Mouse (Mus musculus): ENCODE data around the gene Cpa2. TPM values are rescaled to one million over a fixed set of nuclear protein-coding genes. Genes with fewer than 3 reads are reported as not detected.

Cpa2 gene
- polyA plus RNA-seq (2014; fragmentation: Nextera tagmentation; extraction: Ambion mirVana) = 11.3 and 13.1 TPM in 2 replicates

DNA sequence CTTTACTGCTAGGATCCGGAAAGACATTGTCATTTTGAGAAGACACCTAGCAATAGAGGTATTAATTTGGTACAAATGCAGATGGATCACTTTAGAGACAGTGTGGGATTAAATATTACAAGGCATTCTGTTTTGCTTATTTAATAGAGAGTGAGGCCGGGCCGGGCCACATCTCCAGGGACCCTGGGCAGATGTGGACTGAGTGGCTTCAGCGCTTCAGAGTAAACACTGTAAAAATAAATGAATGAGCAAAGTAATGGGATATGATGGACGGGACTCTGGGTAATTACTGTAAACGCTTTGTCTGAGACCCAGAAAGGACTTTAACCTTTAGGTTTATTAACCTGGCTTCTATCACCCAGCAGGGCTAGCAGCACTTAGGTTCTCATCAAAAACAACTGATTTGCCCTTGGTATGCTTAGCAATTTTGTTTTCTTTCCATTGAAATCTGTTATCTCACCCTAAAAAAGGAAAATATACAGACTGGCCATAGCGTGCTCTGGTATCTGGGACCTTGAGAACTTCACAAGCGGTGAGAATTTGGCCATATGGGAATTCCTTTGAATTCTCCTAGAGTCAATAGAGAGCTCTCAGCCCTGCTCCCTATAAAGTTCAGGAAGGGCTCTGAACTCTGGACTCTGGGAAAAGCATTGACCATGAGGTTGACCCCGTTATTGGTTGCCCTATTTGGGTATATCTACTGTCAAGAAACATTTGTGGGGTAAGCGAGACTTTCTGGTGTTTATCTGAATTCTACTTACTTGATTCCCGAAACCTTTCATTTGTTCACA is at the start of gene Cpa2:
Cpa2 (plus strand) TSS at position 574 of the 791 bp plus-strand sequence.
- no peak for DNase-seq (ENCODE audit: low spot score)
- H3K36me3 ChIP-seq (ENCODE audit: control insufficient read depth, insufficient read depth, low read length) = no peaks in the 10 kb centered on the region
- no peak within 1 kb of the TSS for H3K4me3 ChIP-seq (ENCODE audit: low read depth, low read length)
- H3K9me3 ChIP-seq (ENCODE audit: control insufficient read depth, low read length) = no peaks in the 10 kb centered on the region
- H3K4me1 ChIP-seq (ENCODE audit: control insufficient read depth, insufficient read depth, low read length) = peaks cover 5% of the 10 kb centered on the region; the same call in 1 of the 2 replicates
- H3K9ac ChIP-seq (ENCODE audit: low read length) = no peak within 1 kb of the TSS
- ATAC-seq (ENCODE audit: insufficient read depth, low FRiP score, low TSS enrichment) = no peak
- WGBS = 57% methylated on average over 11 of the region's 11 CpGs
- H3K27ac ChIP-seq (ENCODE audit: low read depth, low read length) = no peak within 1 kb of the TSS; the same call in 1 of the 2 replicates
- H3K27me3 ChIP-seq (ENCODE audit: control insufficient read depth, insufficient read depth, low read length) = no peaks in the 10 kb centered on the region
- H3K4me2 ChIP-seq (ENCODE audit: low read depth) = no peak within 1 kb of the TSS

DNA sequence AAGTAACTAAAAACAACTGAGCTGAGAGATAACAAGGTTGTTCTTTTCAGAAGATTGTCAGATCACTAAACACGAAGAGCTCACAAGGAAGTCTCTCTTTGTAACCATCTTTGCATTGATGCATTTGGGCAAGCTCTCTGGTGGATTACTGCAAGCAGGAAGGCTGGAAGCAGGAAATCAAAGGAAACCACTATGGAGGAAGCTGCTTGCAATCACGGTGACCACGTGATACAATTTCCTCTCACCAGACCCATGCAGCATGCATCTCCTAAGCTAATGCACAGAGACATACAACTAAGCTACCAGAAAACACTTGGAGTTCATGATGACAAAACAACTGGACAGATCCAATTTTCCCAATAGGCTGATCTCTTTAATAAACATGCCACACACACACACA is 42.3 kb upstream of the Cpa2 start:
- Histone ChIP-seq H3K36me3 (ENCODE audit: control insufficient read depth, insufficient read depth, low read length) (peaks cover 6% of the 10 kb centered on the region; the same call in 1 of the 2 replicates), H3K4me2 (ENCODE audit: low read depth) (no peak overlapping the region), H3K27ac (ENCODE audit: low read depth, low read length) (no peak overlapping the region), H3K9me3 (ENCODE audit: control insufficient read depth, low read length) (no peaks in the 10 kb centered on the region), H3K9ac (ENCODE audit: low read length) (no peak overlapping the region), H3K4me3 (ENCODE audit: low read depth, low read length) (no peak overlapping the region), H3K4me1 (ENCODE audit: control insufficient read depth, insufficient read depth, low read length) (no peaks in the 10 kb centered on the region), H3K27me3 (ENCODE audit: control insufficient read depth, insufficient read depth, low read length) (no peaks in the 10 kb centered on the region)
- ATAC-seq (ENCODE audit: insufficient read depth, low FRiP score, low TSS enrichment) = no peak
- DNase-seq (ENCODE audit: low spot score) = no peak
- WGBS = 89% methylated on average over 3 of the region's 3 CpGs

DNA sequence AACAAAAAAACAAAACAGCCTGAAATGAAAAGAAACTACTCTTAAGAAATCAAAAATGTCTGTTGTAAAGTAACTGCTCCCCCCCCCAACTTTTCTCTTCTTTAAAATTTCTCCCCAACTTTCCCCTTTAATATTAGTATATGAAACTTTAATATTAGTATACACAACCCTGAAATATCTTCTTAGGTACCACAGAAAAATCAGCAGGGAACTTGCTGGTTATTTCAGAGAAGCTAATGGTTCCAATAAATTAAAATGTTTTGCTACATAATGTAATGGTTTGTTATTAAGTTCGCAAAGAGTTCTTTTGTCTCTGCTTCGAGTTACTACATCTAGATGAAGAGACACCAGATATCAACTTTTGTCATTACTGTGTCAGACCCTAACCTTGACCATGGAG is 32.6 kb upstream of the Cpa2 start:
- Histone ChIP-seq H3K27ac (ENCODE audit: low read depth, low read length) (peak overlapping the region; percentile 87), H3K9me3 (ENCODE audit: control insufficient read depth, low read length) (no peaks in the 10 kb centered on the region), H3K27me3 (ENCODE audit: control insufficient read depth, insufficient read depth, low read length) (no peaks in the 10 kb centered on the region), H3K36me3 (ENCODE audit: control insufficient read depth, insufficient read depth, low read length) (peaks cover 6% of the 10 kb centered on the region), H3K4me1 (ENCODE audit: control insufficient read depth, insufficient read depth, low read length) (peaks cover 6% of the 10 kb centered on the region), H3K4me3 (ENCODE audit: low read depth, low read length) (peak overlapping the region; percentile 49), H3K9ac (ENCODE audit: low read length) (peak overlapping the region; percentile 73), H3K4me2 (ENCODE audit: low read depth) (peak overlapping the region; percentile 70)
- no peak for ATAC-seq (ENCODE audit: insufficient read depth, low FRiP score, low TSS enrichment)
- WGBS = 5% methylated on average over 2 of the region's 2 CpGs
- DNase-seq (ENCODE audit: low spot score) = no peak

DNA sequence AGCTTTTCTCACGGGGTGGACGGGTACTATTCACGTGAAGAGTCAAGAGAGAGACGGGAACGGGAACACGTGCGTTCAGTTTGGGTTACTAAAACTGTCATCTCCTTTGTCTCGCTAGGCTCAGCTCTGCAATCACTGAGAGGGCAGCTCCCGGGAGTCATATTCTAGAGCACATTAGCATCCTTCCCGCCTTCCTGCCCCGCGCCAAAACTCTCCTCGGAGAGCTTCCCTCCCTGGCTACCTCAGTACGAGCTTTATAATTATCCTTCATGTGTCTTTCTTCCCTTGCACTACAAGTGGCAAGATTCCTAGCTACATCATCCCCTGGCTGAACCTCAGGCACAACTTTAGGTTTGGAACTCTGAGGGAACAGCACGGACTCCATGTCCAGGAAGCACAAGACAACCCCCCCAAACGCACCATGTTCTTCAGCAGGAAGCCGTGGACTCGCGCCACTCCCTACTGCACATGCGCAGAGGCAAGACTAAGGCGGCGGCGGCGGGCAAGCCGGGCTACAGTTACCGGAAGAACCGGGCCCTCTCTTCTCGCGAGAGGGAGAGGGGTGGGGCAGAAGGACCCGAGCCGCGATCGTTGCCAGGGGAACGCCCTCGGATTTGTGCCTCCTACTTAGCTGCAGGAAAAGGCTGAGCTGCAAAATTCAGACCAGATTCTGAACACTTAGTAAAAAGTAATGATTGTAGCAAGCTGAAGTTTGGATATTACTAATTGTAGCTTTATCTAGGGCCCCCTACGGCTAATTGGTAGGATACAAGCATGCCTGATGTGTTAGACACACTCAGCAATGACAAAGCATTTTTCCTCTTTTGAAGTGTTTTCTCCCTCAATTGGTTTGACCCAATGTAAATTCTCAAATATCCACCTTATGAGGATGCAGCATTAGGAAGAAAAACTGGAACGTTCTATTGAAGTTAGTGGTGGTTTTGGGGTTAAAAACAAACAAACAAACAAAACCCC is 31.8 kb upstream of the Cpa2 start, which contains the start of the genes Tmem209 and Ssmem1:
Tmem209 (minus strand) TSS at position 519 of the 975 bp plus-strand sequence.
Ssmem1 (plus strand) TSS at position 585 of the 975 bp plus-strand sequence.
- peaks cover 4% of the 10 kb centered on the region for H3K36me3 ChIP-seq (ENCODE audit: control insufficient read depth, insufficient read depth, low read length)
- peak within 1 kb of the TSS; percentile 49 for H3K4me3 ChIP-seq (ENCODE audit: low read depth, low read length)
- DNase-seq (ENCODE audit: low spot score) (peak; percentile 98), ATAC-seq (ENCODE audit: insufficient read depth, low FRiP score, low TSS enrichment) (peak; percentile 95)
- no peaks in the 10 kb centered on the region for H3K27me3 ChIP-seq (ENCODE audit: control insufficient read depth, insufficient read depth, low read length)
- no peaks in the 10 kb centered on the region for H3K9me3 ChIP-seq (ENCODE audit: control insufficient read depth, low read length)
- peak within 1 kb of the TSS; percentile 73 for H3K9ac ChIP-seq (ENCODE audit: low read length)
- peak within 1 kb of the TSS; percentile 87 for H3K27ac ChIP-seq (ENCODE audit: low read depth, low read length)
- WGBS = under 1% methylated on average over 37 of the region's 37 CpGs
- peak within 1 kb of the TSS; percentile 70 for H3K4me2 ChIP-seq (ENCODE audit: low read depth)
- H3K4me1 ChIP-seq (ENCODE audit: control insufficient read depth, insufficient read depth, low read length) = peaks cover 6% of the 10 kb centered on the region

DNA sequence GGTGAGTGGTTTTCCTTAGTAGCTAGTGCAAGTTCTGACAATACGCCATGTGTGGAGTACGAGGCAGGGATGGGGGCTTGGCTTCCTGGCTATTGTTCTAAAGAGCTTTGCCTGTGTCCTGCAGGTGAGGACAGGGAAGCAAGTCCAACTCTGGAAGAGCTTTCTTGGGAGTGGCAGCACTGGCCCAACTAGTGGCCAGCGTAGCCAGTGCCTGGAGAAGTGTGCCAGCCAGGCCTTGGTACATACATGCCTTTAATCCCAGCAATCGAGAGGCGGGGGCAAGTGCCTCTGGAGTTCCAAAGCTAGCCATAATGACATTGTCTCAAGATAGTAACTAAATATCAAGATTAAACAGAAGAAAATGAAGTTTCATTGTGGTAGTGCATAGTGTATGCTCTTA is 31.1 kb upstream of the Cpa2 start:
- peak overlapping the region; percentile 70; the same call in 1 of the 2 replicates for H3K4me2 ChIP-seq (ENCODE audit: low read depth)
- WGBS = 73% methylated on average over 5 of the region's 5 CpGs
- H3K4me1 ChIP-seq (ENCODE audit: control insufficient read depth, insufficient read depth, low read length) = peaks cover 6% of the 10 kb centered on the region
- DNase-seq (ENCODE audit: low spot score) (no peak), ATAC-seq (ENCODE audit: insufficient read depth, low FRiP score, low TSS enrichment) (no peak)
- H3K27ac ChIP-seq (ENCODE audit: low read depth, low read length) = peak overlapping the region; percentile 87
- peak overlapping the region; percentile 49; the same call in 1 of the 2 replicates for H3K4me3 ChIP-seq (ENCODE audit: low read depth, low read length)
- no peaks in the 10 kb centered on the region for H3K9me3 ChIP-seq (ENCODE audit: control insufficient read depth, low read length)
- H3K9ac ChIP-seq (ENCODE audit: low read length) = peak overlapping the region; percentile 46
- peaks cover 4% of the 10 kb centered on the region for H3K36me3 ChIP-seq (ENCODE audit: control insufficient read depth, insufficient read depth, low read length)
- H3K27me3 ChIP-seq (ENCODE audit: control insufficient read depth, insufficient read depth, low read length) = no peaks in the 10 kb centered on the region

DNA sequence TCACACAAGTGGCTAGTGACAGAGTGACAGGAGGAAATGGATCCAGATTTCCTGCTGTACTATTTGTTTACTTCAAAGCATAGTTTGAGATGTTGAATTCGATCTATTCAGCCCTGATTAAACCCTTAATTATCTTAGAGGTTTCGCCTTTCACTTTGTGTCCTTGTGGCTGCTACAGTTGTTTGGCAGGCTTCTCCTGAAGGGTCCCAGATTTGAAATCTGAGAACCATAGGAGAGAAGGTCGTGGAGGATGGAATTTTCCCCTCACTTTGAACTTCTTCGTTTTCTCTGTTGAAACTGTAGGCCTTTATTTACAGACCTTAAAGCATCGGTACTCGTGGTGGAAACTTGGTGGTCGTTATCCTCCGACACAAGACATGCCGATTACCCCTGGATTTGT is 27.1 kb upstream of the Cpa2 start:
- no peak for DNase-seq (ENCODE audit: low spot score)
- Histone ChIP-seq H3K27ac (ENCODE audit: low read depth, low read length) (no peak overlapping the region), H3K4me1 (ENCODE audit: control insufficient read depth, insufficient read depth, low read length) (peaks cover 6% of the 10 kb centered on the region), H3K4me3 (ENCODE audit: low read depth, low read length) (no peak overlapping the region), H3K9me3 (ENCODE audit: control insufficient read depth, low read length) (no peaks in the 10 kb centered on the region), H3K9ac (ENCODE audit: low read length) (no peak overlapping the region), H3K27me3 (ENCODE audit: control insufficient read depth, insufficient read depth, low read length) (no peaks in the 10 kb centered on the region), H3K4me2 (ENCODE audit: low read depth) (no peak overlapping the region), H3K36me3 (ENCODE audit: control insufficient read depth, insufficient read depth, low read length) (no peaks in the 10 kb centered on the region)
- ATAC-seq (ENCODE audit: insufficient read depth, low FRiP score, low TSS enrichment) = no peak
- 25% methylated on average over 9 of the region's 9 CpGs for whole genome bisulfite sequencing

DNA sequence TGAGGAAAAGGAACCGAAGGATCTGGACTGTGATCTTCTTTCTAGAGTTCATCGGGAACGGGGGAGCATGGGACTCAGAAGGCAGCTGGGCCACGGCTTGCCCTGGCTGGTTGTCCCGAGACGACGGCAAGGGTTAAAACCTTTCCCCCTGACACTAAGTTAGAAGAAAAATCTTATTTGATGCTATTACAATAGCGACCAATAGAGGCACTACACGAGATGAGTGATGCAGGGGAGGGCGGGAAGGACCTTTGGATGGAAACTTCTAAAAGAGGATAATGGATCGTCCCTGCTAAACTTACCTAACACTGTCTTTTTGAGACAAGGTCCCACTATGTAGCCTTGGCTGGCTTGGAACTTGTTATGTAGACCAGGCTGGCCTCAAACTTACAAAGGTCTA is 21.0 kb upstream of the Cpa2 start:
- Histone ChIP-seq H3K4me1 (ENCODE audit: control insufficient read depth, insufficient read depth, low read length) (no peaks in the 10 kb centered on the region), H3K4me3 (ENCODE audit: low read depth, low read length) (no peak overlapping the region), H3K4me2 (ENCODE audit: low read depth) (no peak overlapping the region), H3K9me3 (ENCODE audit: control insufficient read depth, low read length) (no peaks in the 10 kb centered on the region), H3K36me3 (ENCODE audit: control insufficient read depth, insufficient read depth, low read length) (no peaks in the 10 kb centered on the region), H3K27me3 (ENCODE audit: control insufficient read depth, insufficient read depth, low read length) (no peaks in the 10 kb centered on the region), H3K27ac (ENCODE audit: low read depth, low read length) (no peak overlapping the region), H3K9ac (ENCODE audit: low read length) (no peak overlapping the region)
- WGBS = 72% methylated on average over 11 of the region's 11 CpGs
- ATAC-seq (ENCODE audit: insufficient read depth, low FRiP score, low TSS enrichment) = no peak
- DNase-seq (ENCODE audit: low spot score) = no peak

DNA sequence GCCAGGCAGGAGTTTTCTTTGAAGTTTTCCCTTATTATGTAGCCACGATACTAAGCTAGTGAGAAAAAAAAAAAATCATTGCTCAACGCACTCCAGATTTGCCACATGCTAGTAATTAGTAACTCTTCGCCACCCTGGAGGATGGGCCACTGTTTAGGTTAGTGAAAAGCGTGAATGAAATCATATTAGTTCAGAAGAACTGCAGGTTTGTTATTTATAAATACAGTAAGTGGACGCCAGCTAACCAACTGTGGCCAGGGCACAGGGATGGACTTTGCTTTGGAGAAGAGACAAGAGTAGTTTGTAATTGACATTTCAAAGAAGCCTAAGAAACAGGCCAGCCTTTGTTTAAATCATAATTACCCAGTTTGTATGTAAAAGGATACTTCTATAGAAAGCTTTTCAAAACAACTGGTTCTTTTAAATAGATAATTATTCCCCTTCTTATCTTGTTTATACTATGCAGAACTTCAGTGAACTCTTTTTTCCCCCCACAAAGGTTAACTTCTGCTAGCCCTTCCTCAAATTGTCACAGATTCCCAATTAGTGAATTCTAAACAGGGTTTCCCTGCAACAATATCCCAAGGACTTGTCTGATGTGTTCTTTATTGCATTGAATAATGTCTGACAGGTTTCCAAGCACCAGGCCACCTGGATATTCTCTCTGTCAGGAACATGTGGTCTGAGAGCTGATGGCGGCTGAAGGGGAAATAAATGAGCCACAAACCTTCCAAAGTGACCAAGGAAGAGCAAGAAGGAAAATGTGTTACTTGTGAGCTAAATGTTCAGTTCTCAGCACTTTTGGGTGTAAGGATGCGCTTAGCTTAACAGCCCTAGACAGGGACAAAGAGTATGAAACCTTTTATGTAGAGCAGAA is 15.7 kb upstream of the Cpa2 start:
- Histone ChIP-seq H3K4me1 (ENCODE audit: control insufficient read depth, insufficient read depth, low read length) (peaks cover 7% of the 10 kb centered on the region; the same call in 1 of the 2 replicates), H3K4me2 (ENCODE audit: low read depth) (no peak overlapping the region), H3K9ac (ENCODE audit: low read length) (no peak overlapping the region), H3K9me3 (ENCODE audit: control insufficient read depth, low read length) (no peaks in the 10 kb centered on the region), H3K36me3 (ENCODE audit: control insufficient read depth, insufficient read depth, low read length) (no peaks in the 10 kb centered on the region), H3K27me3 (ENCODE audit: control insufficient read depth, insufficient read depth, low read length) (no peaks in the 10 kb centered on the region), H3K4me3 (ENCODE audit: low read depth, low read length) (no peak overlapping the region), H3K27ac (ENCODE audit: low read depth, low read length) (0 out of 2 replicates have a peak overlapping the region, but pooled peaks have one; percentile 35)
- 51% methylated on average over 7 of the region's 7 CpGs for WGBS
- no peak for DNase-seq (ENCODE audit: low spot score)
- no peak for ATAC-seq (ENCODE audit: insufficient read depth, low FRiP score, low TSS enrichment)

Measured in neural tube, embryonic 11.5 days (tissue).